Mouse (Mus musculus) small intestine, adult 2 months (tissue): Measurements from ENCODE around the gene Ypel2.

ENCODE experiments used
- CTCF ChIP-seq: fragments of 200-500 bp; IDR thresholded peaks from 2 replicates; pipeline ENCODE4 v1.5.1; 2012; ENCODE audit warnings: low read depth, mild to moderate bottlenecking, control low read depth, inconsistent platforms, low read length, moderate library complexity, mixed read lengths; ENCODE audit not compliant: insufficient replicate concordance, insufficient read length; ENCODE audit errors: extremely low read depth
- POLR2A ChIP-seq: fragments of 200-500 bp; IDR thresholded peaks from 2 replicates; pipeline ENCODE4 v1.6.1; 2012; ENCODE audit warnings: low read depth, mild to moderate bottlenecking, control low read depth, inconsistent platforms, low read length, moderate library complexity

DNA sequence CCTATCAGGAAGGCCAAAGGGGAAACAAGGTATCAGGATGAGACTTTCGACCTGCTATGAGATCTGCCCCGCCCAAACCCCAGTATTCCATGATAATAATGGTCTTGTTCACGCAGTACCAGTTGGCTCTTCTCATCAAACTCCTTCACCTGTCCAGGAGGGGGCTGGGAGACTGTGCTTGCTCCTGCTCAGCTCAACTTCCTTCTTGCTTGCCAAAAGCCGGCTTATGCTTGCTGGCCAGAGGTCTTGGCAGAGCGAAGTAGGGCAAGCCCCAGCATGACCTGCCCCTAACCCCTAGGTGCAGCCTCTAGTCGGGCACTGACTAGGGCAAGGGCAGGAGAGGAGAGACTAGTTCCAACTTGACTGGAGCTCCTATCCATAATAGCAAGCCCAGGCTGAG is 72.2 kb downstream of the Ypel2 start:
- TF ChIP-seq CTCF, result peak; percentile 19; the same call in 1 of the 2 replicates
- no peak for TF ChIP-seq POLR2A
